Mouse (Mus musculus) embryonic facial prominence, embryonic 14.5 days (tissue): ENCODE measurements at regions not wholly inside any gene's neighbourhood (a gene's known extent, or its start where the extent isn't known, plus 50 kb on each side); places are given as distances from the start of the nearest gene placed in this dataset.
A peak's percentile ranks its signal among the peaks of the same experiment; 100 is the strongest.

ENCODE experiments used
- ATAC-seq: fragments of 200-750 bp; cut with Nextera tagmentation; 2 replicates; pipeline ENCODE4 v1.8.0; 2017; ENCODE audit warnings: low read depth, moderate number of reproducible peaks, moderate TSS enrichment
- DNase-seq: peaks from one replicate; pipeline ENCODE4 v3.0.0-alpha.2; 2015; ENCODE audit warnings: low spot score
- H3K27ac ChIP-seq: fragments of 300-500 bp; sonication (generic); replicated peaks from 2 replicates; pipeline ENCODE4 v1.5.1; 2014; ENCODE audit warnings: low read depth, mild to moderate bottlenecking, low read length, moderate library complexity
- H3K27me3 ChIP-seq: fragments of 300-500 bp; sonication (generic); replicated peaks from 2 replicates; pipeline ENCODE4 v1.6.1; 2014; ENCODE audit warnings: low read length; ENCODE audit not compliant: control insufficient read depth, insufficient read depth
- H3K36me3 ChIP-seq: fragments of 300-500 bp; sonication (generic); 2 replicates; pipeline ENCODE4 v1.6.1; 2014; ENCODE audit warnings: low read length, mixed read lengths; ENCODE audit not compliant: control insufficient read depth, insufficient read depth
- H3K4me1 ChIP-seq: fragments of 300-500 bp; sonication (generic); 2 replicates; pipeline ENCODE4 v1.6.1; 2014; ENCODE audit warnings: antibody characterized with exemption, low read length; ENCODE audit not compliant: control insufficient read depth, insufficient read depth
- H3K4me2 ChIP-seq: fragments of 300-500 bp; sonication (generic); 2 replicates; pipeline ENCODE4 v1.6.1; 2014; ENCODE audit warnings: low read depth, mild to moderate bottlenecking, low read length, moderate library complexity, mixed read lengths
- H3K4me3 ChIP-seq: fragments of 300-500 bp; sonication (generic); 2 replicates; pipeline ENCODE4 v1.5.1; 2014; ENCODE audit warnings: low read depth, mild to moderate bottlenecking, low read length
- H3K9ac ChIP-seq: fragments of 300-500 bp; sonication (generic); 2 replicates; pipeline ENCODE4 v1.6.1; 2014; ENCODE audit warnings: low read depth, mild to moderate bottlenecking, low read length, moderate library complexity, mixed read lengths
- H3K9me3 ChIP-seq: fragments of 300-500 bp; sonication (generic); 2 replicates; pipeline ENCODE4 v1.6.1; 2016; ENCODE audit warnings: low read length; ENCODE audit not compliant: control insufficient read depth
- WGBS: fragments of 180-500 bp; shearing (Covaris S2); extraction: QIAGEN DNeasy Blood & Tissue Kit; methylation state at CpG from one replicate; pipeline ENCODE4 v1.1.7; 2014; 5-methylcytosine and 5-hydroxymethylcytosine counted together

- H3K36me3 ChIP-seq, result no peaks in the 10 kb centered on the region
- H3K9ac ChIP-seq, result no peak overlapping the region
- H3K4me2 ChIP-seq, result no peak overlapping the region
- H3K27me3 ChIP-seq, result no peaks in the 10 kb centered on the region
- peaks cover 9% of the 10 kb centered on the region; the same call in 1 of the 2 replicates for H3K4me1 ChIP-seq
- no peak overlapping the region for H3K4me3 ChIP-seq
- no peaks in the 10 kb centered on the region for H3K9me3 ChIP-seq
- DNase-seq (peak; percentile 46), ATAC-seq (no peak)
- 67% methylated on average over 8 of the region's 8 CpGs for WGBS
- no peak overlapping the region for H3K27ac ChIP-seq
Measured at GRCm38 (mm10) chr10:56611564-56612288, 234.6 kb downstream of the Gja1 start.

- H3K27ac ChIP-seq, result no peak overlapping the region
- H3K4me2 ChIP-seq, result no peak overlapping the region
- no peak for ATAC-seq
- DNase-seq, result no peak
- H3K36me3 ChIP-seq, result no peaks in the 10 kb centered on the region
- 81% methylated on average over 2 of the region's 2 CpGs for WGBS
- no peaks in the 10 kb centered on the region for H3K27me3 ChIP-seq
- H3K4me3 ChIP-seq, result no peak overlapping the region
- no peak overlapping the region for H3K9ac ChIP-seq
- H3K4me1 ChIP-seq, result peaks cover 10% of the 10 kb centered on the region
- H3K9me3 ChIP-seq, result 0 out of 2 replicates have a peak, but pooled peaks cover 6% of the 10 kb centered on the region
Measured at GRCm38 (mm10) chr10:56642656-56643055, 265.5 kb downstream of the Gja1 start.

- Histone ChIP-seq H3K9me3 (0 out of 2 replicates have a peak, but pooled peaks cover 6% of the 10 kb centered on the region), H3K9ac (no peak overlapping the region), H3K27ac (peak overlapping the region; percentile 44; the same call in 1 of the 2 replicates), H3K4me3 (no peak overlapping the region), H3K4me1 (peaks cover 10% of the 10 kb centered on the region), H3K36me3 (no peaks in the 10 kb centered on the region), H3K4me2 (no peak overlapping the region), H3K27me3 (no peaks in the 10 kb centered on the region)
- ATAC-seq (no peak), DNase-seq (peak; percentile 54)
- WGBS, result 38% methylated on average over 12 of the region's 12 CpGs
Measured at GRCm38 (mm10) chr10:56643376-56644135, 266.4 kb downstream of the Gja1 start.

- Histone ChIP-seq H3K4me1 (no peaks in the 10 kb centered on the region), H3K4me2 (no peak overlapping the region), H3K27me3 (no peaks in the 10 kb centered on the region), H3K9ac (no peak overlapping the region), H3K36me3 (no peaks in the 10 kb centered on the region), H3K27ac (no peak overlapping the region), H3K4me3 (no peak overlapping the region), H3K9me3 (no peaks in the 10 kb centered on the region)
- WGBS, result 62% methylated on average over 4 of the region's 4 CpGs
- no peak for ATAC-seq
- DNase-seq, result peak; percentile 7
Measured at GRCm38 (mm10) chr10:56660501-56660900, 283.4 kb downstream of the Gja1 start.

GRCm38 (mm10) chr10:56673919-56674318 lies 296.8 kb downstream of the Gja1 start:
- ATAC-seq, result no peak
- Histone ChIP-seq H3K27me3 (no peaks in the 10 kb centered on the region), H3K4me1 (no peaks in the 10 kb centered on the region), H3K4me3 (no peak overlapping the region), H3K36me3 (no peaks in the 10 kb centered on the region), H3K27ac (no peak overlapping the region), H3K4me2 (no peak overlapping the region), H3K9me3 (no peaks in the 10 kb centered on the region), H3K9ac (no peak overlapping the region)
- WGBS, result 62% methylated on average over 3 of the region's 3 CpGs
- DNase-seq, result no peak

GRCm38 (mm10) chr10:56682901-56683300 lies 305.8 kb downstream of the Gja1 start:
- ATAC-seq (no peak), DNase-seq (no peak)
- no peaks in the 10 kb centered on the region for H3K9me3 ChIP-seq
- 82% methylated on average over 3 of the region's 3 CpGs for WGBS
- no peaks in the 10 kb centered on the region for H3K27me3 ChIP-seq
- no peak overlapping the region for H3K27ac ChIP-seq
- H3K9ac ChIP-seq, result no peak overlapping the region
- no peak overlapping the region for H3K4me3 ChIP-seq
- no peaks in the 10 kb centered on the region for H3K36me3 ChIP-seq
- H3K4me1 ChIP-seq, result no peaks in the 10 kb centered on the region; the same call in 1 of the 2 replicates
- H3K4me2 ChIP-seq, result no peak overlapping the region

- DNase-seq (no peak), ATAC-seq (no peak)
- Histone ChIP-seq H3K4me3 (no peak overlapping the region), H3K27me3 (no peaks in the 10 kb centered on the region), H3K9me3 (no peaks in the 10 kb centered on the region), H3K4me1 (no peaks in the 10 kb centered on the region; the same call in 1 of the 2 replicates), H3K9ac (no peak overlapping the region), H3K4me2 (no peak overlapping the region), H3K27ac (no peak overlapping the region), H3K36me3 (no peaks in the 10 kb centered on the region)
- WGBS, result 85% methylated on average over 8 of the region's 8 CpGs
Measured at GRCm38 (mm10) chr10:56685655-56686250, 308.6 kb downstream of the Gja1 start.

GRCm38 (mm10) chr10:56691467-56691866 lies 314.3 kb downstream of the Gja1 start:
- 67% methylated on average over 2 of the region's 2 CpGs for WGBS
- ATAC-seq (no peak), DNase-seq (no peak)
- H3K4me1 ChIP-seq, result no peaks in the 10 kb centered on the region; the same call in 1 of the 2 replicates
- no peaks in the 10 kb centered on the region for H3K27me3 ChIP-seq
- no peak overlapping the region for H3K9ac ChIP-seq
- H3K36me3 ChIP-seq, result no peaks in the 10 kb centered on the region
- no peak overlapping the region for H3K4me3 ChIP-seq
- no peak overlapping the region for H3K27ac ChIP-seq
- H3K9me3 ChIP-seq, result no peaks in the 10 kb centered on the region
- H3K4me2 ChIP-seq, result no peak overlapping the region
